14 mouse cellular contexts compared by ENCODE assay signal in the genomic region with DNA sequence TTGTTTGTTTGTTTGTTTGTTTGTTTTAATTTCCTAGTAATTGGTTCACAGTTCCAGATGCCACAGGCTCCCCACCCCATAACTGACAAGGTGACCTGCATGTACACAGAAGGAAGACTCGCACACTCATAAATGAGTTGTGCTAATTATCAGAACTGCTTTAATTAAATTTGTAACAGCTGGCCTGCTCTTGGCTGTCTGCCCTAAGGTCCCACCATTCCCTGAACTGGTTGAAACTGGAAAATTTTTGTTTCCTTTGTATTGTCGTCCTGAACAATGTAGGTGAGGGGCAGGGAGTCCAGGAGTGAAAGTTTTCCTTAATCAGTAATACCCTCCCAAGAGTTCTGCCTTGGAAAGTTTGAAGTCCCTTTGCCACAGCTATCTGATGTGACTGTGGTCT.
"Had no signal": no experiment of that assay in that cellular context is flagged by ENCODE, and none has a peak within 500 bp of the region (broad histone marks: within the 10 kb centered on the region; RNA-seq: fewer than 3 reads in every experiment).

No protein-coding gene starts in this region.

- H3K27ac ChIP-seq: kidney, postnatal 0 days; left cerebral cortex, adult 2 months; liver, embryonic 13.5 days; neural tube, embryonic 12.5 days; neural tube, embryonic 15.5 days had no signal

- H3K27me3 ChIP-seq: liver, embryonic 13.5 days; neural tube, embryonic 12.5 days; neural tube, embryonic 15.5 days had no signal

- H3K9ac ChIP-seq: liver, embryonic 13.5 days; neural tube, embryonic 12.5 days; neural tube, embryonic 15.5 days had no signal

- H3K36me3 ChIP-seq: liver, embryonic 13.5 days; neural tube, embryonic 12.5 days; neural tube, embryonic 15.5 days had no signal

- H3K4me2 ChIP-seq: liver, embryonic 13.5 days; midbrain, embryonic 11.5 days; neural tube, embryonic 12.5 days; neural tube, embryonic 15.5 days had no signal

- H3K9me3 ChIP-seq: liver, embryonic 13.5 days; neural tube, embryonic 12.5 days; neural tube, embryonic 15.5 days had no signal

- H3K4me3 ChIP-seq: left cerebral cortex, adult 2 months; liver, embryonic 13.5 days; neural tube, embryonic 12.5 days; neural tube, embryonic 15.5 days had no signal

- DNase-seq: kidney, adult 2 months; kidney, postnatal 4 days; liver, embryonic 13.5 days; lung, adult 2 months; lung, postnatal 14 days; lung, postnatal 4 days; midbrain, embryonic 14.5 days; thymus, adult 18-20 months; thymus, postnatal 36 days had no signal

- H3K4me1 ChIP-seq: liver, embryonic 13.5 days; neural tube, embryonic 12.5 days had no signal
